Mouse (Mus musculus): ENCODE measurements at regions not wholly inside any gene's neighbourhood (a gene's known extent, or its start where the extent isn't known, plus 50 kb on each side); places are given as distances from the start of the nearest gene placed in this dataset.

DNA sequence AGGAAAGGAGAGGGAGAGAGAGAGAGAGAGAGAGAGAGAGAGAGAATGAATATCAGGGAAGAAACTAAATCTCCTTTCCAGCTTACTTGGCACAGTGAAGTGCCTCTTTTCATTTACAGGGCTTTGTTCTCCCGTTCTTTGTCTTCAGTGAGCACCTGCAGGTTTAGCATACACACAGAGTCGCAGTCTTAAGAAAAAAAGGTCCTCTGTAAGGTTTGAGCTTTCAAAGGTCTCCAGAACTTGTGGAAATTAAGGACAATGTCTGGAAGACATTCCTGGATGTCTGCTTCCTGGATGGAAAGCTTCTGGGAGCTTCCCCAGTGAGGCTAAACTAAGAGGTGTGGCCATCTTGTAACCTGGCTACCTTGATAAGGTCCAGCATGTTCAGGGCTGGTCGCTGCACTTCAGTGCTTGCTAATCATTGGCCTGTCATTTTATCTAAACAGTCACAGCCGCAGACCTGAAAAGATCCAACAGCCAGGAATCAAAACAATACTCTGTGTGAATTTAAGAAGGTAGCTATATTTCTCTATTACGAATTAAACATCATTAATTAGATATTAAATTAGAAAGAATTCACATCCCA, 113.1 kb upstream of the Ralgapa2 start:
- DNase-seq = no peak

DNA sequence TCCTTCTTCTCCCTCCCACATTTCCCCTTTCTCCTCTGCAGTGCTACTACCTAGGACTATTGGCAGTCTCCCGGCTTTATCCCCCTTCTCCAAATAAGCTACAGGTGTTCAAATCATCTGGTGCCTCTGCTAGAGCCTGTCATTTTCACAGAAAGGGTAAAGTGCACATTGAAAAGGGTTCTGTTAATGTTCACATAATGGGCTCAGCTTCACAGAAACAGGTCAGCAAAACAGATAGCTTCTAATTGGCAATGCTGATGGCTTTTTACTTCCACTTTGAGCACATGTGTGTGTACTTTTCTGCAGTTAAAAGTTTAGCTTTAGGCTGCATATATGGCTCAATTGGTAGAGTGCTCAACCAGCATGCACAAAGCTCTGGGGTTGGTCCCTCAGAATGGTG, 114.4 kb upstream of the Ralgapa2 start:
- no peak for DNase-seq

DNA sequence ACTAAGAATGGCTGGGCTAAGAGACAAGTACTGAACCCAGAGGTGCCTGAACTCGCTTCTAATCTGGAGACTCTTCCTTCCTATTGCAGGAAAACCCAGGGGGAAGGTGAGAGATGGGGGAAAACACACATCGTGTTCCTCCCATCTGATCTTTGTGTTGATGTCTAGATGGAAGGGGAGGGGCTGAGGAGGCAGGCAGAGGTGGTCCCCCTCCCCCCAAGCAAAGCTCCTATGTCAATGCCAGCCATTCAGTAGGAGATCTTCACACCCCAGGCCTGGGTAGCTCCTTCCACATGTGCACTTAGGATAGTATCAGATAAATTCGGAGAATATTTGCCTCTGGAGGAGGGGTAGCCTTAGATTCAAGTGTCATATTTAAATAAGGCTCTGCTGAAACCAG, 118.0 kb upstream of the Ralgapa2 start:
- no peak for DNase-seq

DNA sequence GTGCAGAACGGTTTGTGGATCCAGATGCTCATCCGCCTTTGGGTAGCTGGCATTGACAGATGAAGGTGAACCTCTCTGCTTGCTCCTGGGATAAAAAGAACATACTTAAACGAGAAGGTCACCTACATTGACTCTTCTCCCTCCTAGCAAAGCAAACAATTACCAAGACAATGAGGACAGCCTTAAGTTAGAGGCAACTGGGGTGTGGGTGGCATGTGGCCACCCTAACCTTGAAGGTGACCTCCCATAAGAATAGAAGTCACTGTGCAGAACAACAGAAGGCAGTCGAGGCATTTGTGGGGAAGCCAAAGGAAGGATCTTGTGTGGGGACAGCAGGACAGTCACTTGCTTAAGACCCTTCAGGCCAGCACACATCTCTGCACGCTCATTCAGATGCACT, 119.0 kb upstream of the Ralgapa2 start:
- DNase-seq = no peak

DNA sequence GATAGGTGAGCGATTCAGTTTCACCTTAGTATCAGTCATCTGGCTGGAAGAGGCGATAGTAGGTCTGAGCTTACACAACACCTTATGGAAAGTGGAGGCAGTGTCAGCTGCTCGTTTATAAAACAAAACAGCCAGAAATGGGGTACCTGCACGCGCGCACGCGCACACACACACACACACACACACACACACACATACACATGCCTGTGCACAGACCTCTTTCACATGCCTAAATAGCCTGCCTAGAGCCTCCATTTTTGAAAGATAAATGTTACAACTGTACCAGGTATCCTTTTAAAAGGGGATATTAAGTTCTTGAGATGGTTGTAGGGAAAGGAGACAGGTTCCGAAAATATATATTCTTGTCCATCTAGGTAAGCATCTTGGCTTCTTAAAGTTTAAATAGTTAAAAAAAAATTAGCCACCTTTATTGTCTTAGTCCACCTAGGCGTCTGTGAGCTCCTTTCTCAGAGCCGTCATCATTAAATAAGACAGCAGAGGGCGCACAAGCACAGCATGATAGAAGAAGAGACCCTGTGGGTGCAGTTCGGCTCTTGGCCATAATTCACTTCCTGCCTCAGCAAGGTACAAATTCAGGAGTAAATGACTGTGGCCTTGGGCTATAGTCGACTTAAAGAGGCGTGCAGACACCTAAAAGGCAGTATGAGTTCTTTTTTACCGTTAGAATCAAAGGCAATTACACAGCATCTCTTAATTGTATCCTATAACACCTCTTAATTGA, 121.4 kb upstream of the Ralgapa2 start:
- DNase-seq = peak; percentile 47

DNA sequence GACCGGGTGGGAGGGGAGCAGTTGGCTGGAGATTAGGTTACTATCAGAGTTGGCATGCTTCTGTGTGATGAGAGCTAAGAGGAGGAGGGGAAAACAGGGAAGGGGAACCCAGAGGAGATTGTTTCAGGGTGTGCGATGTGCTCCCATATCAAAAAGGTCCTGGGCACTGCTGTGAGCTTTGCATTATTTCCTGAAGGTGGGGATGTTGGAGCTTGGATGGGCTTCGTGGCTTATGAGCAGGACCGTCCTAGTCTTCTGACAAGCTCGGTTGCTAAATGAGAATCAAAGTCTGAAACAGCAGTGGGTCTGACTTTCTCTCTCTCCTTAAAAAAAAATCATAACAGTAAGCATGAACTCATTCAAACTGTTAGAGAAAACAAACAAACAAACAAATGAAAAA, 125.4 kb upstream of the Ralgapa2 start:
- DNase-seq = no peak

DNA sequence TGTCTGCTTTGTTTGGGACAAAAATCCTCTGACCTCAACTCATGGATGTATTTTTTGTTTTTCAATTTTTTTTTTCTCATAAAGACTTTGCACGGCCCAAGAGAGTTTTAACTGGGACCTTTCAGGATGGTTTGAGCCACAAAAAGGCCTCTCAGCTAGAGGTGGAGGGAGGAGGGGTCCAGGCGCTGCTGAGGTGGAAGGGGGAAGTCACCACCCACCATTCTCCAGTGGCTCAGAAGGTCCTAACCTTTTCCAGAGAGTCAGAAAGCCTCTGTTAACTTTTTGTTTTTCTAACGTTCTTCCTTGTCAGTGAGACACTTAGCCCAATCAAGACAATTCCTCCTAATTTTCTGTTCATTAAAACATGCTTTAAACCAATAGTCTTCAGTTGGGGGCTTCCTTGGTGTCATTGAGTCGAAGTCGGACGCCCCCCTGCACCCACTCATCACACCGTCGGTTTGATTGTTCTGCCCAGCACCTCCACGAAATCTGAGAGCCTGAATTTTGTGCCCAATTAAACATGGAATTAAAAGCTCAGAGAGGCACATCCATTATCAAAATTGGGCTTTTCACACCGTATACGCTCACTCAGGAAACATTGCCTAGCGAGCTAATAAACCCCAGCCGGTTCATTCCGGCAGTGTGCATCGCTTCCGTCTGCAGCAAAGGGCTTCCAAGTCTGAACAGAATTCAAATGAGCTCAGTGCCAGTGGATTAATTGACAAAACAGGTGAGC, 134.3 kb upstream of the Ralgapa2 start:
- no peak for DNase-seq

DNA sequence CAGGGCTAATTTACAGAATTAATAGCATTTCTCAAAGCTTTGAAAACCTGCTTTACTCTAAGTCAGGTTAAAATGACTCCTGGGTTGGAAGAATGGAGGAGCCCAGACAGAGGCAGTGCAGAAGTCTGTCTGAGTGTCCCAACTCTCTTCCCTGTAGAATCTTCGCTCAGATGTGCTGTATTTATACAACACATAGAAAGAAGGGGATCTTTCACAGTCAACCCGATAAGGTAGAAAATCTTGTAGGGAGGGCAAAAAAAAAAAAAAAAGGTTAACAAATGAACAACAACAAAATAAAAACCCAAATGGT, 134.8 kb upstream of the Ralgapa2 start:
- no peak for DNase-seq

DNA sequence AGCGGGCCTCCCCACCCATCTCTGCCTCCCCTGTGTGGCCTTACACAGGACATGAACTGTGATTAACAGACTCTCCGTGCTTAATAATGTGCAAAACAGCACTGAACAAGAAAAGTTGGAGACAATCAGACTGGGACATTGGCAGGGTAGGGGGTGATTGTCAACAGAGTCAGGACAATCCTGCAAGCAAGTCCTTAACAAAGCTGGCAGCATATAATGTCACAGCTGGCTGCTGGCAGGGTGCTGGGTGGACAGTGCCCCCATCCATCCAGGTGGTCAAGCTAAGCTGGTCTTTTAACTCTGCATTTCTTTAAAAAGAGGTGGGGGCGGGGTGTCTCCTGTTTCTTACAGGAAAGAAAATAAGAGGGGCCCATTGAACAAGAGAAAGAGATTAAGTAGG, 149.2 kb upstream of the Ralgapa2 start:
- DNase-seq = no peak

DNA sequence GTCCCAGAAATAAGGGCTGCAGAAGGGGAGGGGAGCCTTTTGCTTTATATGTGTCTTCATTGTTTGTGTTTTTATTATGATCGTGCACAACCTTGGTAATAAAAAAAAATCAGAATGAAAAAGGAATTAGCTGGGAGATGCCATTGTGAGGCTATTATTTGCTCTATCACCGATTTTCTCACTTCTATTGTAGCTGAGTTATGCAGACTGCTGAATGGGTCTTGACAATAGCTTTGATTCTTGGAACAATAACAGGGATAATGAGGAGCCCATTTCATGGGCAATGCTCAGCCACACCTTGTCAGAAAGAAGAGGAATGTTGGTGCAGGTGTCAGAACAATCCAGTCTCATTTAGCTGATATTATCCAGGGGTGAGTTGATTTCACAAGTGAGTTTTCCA, 160.6 kb upstream of the Ralgapa2 start:
- no peak for DNase-seq

DNA sequence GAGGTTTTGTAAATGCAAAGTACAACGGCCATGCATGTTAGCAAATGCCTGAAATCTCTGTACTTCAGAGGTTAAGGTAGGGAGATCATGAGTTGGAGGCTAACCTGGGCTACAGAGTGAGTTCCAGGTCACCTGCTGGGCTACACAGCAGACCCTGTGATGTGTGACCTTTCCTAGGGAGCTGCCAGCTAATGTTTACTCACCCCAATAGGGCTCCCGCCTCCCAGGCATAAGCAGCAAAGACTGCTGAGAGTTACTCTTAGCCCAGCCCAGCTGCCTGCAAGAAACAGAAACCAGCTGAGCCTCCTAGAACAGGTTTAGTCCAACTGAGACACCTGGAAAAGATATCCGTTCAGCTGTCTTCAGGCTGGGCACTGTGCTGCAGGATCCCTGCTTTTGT, 169.8 kb upstream of the Ralgapa2 start:
- no peak for DNase-seq

DNA sequence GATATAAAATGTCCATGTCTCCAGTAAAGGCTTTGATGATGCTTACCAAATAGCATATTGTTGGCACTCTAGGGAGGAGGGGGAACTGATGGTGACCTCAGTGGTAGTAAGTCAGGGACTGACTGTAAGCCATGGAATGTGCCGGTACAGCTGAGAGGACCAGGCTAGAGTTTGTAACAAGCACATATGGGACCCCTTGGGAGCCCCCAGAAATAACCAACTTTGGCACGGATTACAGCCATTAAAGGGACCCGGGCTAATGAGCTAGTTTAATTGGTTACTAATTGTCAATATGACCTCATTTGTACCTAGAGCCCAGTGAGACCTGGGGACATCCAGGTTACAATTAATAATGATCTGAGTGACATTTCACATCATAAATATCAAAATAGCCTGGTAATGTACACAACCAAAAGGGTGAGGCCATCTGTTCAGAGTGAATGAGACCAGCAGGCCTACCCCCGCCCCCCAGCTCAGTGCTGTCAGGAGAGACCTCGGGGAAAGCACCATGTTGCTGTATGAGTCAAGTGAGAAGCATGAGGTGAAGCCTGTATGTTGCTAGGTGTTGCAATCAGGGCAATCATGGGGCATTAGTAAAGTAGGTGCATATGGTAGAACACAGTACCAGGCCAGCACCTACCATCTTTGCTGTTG, 169.7 kb upstream of the Kiz start:
- peak; percentile 3 for DNase-seq

DNA sequence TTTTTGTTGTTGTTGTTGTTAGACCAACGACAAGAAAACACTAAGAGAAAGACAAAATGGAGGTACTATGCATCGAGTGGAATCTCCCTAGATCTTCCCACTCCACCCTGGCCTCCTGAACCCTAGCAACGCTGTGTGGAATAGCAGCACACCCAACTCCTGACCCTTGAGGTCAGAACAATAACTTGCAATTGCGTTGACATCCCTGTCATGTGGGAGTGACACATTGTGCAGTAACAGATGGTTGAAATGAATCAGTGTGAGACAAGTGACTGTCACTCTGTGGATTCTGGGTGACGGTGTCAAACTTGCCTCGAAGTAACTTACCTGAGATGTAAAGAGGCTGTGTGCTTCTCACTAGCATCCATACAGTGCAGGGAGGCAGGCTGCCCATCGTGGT, 167.1 kb upstream of the Kiz start:
- no peak for DNase-seq

DNA sequence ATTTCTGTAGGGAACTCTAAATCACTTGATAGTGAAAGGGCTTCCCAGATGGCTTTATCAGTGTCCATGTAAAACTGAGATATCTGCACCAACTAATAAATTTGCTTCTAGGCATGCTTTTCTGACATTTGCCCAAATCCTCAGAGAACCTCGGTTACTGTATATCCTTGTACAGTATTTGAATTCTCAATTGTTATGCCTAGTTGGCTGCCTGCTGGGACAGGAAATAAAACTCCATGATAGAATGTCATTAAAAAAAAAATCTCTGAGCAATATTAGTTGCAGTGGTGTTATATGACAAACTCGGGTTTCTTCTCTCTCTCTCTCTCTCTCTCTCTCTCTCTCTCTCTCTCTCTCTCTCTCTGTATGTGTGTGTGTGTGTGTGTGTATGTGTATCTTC, 162.2 kb upstream of the Kiz start:
- DNase-seq = no peak

DNA sequence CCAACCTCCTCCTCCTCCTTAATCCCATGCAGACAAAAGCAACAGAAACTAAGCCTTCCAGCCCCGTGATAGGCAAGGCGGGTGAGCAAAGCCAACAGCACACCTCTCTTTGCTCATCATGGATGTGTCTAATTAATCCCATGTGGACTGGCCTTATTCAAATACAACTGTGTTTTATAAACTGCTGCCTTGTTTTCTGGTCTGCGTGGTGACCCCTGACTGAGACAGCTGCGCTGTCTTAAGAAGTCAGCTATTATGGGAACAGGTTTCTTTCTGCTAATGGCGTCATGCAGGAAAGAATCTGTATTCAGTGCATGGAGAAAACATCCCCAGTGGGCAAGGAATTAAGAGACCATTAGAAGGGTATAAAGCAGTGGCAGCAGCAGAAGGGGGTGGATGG, 161.6 kb upstream of the Kiz start:
- no peak for DNase-seq

DNA sequence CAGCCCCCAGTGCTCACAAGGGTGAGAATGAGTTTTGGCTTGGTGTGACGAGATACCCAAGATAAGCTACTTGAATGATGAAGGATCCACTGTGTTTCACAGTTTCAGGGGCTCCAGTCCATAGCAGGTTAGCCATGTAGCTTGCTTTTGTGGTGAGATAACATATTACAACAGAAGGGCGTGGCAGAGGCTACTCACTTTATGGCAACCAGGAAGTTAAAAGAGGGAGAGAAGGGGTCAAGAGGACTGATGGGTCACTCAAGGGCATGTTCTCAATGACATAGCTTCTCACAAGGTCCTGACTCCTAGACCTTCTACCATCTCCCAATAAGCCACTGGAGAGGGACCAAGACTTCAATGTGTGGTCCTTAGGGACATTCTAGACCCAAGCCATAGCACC, 159.4 kb upstream of the Kiz start:
- no peak for DNase-seq

DNA sequence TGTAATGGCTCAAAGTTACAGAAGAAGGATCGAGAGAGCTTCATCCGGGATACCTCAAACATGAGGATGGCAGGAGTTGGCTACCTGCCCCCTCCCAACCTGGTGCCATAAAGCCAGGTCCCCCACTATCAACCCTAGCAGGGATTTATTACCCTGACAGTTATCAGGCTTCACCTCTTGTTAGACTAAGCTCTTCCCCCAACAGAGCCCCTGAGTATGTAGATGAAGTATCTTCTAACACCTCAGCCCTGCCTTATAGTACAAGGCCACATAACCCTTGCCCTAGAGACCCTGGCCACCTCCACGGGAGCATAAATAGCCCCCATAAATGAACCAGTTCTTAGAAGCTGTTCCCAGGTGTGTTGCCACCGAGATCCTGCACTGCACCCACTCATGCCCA, 158.9 kb upstream of the Kiz start:
- DNase-seq = no peak

DNA sequence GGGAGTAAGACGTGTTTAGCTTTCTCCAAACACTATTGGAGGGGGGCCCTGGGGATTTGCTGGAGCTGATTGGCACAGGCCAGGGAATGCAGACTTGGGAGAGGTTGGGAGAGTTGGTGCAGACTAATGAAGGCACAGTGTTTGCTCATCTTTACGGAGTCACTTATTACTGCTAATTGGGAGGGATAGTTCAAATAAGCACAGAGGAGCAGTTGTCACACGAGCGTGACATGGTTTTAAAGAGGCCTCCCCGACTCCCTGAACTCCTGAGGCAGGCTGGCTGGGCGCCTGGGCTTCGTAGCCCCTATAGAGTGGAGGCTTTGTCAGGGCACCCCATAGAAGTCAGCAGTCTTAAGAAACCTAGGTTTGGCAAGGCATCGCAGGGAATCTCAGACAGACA, 145.0 kb upstream of the Kiz start:
- peak; percentile 33 for DNase-seq

DNA sequence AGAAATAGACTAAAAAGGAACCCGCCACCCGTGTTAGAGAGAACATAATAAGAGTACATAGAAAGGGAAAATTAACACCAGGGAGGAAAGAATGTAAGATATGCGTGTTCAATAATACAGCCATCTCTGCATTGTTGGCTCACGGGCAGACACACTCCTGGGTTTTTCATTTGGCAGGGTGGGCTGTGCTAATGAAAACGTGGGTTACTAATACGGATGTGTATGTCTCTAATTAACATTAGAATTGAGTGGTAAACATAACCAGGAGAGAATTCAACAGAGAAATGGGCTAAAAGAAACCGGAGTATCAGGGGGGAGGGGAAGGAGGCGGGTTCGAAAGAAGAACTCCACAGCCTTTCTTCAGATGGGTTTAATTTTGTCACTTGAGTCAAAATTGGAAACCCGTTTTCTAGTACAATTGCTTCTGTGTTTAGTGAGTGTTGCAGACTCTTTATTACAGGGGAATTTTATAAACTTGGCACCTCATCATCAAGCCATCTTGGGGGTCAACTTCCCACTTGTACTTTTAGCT, 134.4 kb upstream of the Kiz start:
- no peak for DNase-seq

DNA sequence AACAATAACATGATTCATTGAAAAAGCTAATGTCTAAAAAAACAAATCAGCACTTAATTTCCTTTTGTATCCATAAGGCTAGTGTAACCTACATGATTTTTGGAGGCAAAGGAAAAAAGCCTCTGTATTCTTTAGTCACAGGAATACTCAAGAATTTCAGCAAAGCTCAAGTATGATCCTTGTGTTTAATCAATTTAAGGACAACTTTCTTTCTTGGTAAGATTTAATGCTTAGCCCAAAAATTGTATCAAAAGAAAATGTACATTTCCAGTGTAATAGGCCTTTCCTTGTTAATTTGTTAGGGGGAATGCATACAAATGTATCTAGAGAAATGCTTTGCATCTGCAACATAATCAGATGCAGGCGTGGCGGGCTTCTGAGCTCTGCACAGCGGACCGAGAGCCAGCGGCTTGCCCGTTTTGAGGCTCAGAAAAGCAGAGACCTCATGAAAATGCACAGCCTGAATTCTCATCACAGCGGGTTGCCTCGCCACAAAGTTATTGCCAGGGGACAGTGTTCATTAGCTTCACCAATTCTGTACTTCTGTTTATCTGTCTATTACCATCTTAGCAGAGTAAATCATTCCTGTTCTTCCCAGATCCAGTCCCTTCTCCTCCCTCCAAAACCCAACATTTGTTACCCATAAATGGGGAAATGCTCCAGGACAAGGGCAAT, 133.2 kb upstream of the Kiz start:
- DNase-seq = no peak

DNA sequence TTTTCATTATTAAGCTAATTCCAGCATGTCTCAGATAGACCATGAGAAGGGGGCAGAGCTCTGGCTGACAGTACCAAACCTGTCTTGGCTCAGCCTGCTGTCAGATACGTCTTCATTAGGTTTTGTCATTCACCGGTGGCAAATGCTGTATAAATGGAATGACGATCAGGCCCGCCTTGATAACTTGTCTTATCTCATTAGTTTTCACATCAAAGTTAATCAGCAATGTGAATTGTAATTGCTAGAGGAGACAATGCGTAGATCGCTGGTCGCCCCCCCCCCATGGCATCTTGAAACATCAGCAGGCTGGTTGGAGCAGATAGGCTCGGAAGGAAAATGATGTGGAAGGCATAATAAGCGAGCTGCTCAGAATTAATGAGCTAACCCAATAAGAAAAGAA, 132.5 kb upstream of the Kiz start:
- DNase-seq = no peak

DNA sequence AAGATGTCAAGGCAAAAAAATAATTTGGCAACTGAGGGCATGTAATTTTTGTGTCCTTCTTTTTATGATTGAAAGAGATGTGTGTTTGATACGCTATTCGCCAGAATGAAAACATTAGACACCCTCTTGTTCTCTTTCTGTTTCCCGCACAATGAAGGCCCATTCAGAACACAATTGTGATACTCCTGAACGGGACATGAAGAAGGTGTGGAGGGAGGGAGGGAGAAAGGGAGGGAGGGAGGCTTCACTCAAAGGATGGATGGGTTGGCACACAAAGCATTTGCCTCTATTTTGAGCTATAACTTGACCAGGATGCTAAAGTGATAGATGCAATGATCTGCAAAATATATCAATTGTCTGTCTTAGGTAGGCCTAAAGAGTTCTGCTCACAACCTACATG, 132.0 kb upstream of the Kiz start:
- DNase-seq = no peak

DNA sequence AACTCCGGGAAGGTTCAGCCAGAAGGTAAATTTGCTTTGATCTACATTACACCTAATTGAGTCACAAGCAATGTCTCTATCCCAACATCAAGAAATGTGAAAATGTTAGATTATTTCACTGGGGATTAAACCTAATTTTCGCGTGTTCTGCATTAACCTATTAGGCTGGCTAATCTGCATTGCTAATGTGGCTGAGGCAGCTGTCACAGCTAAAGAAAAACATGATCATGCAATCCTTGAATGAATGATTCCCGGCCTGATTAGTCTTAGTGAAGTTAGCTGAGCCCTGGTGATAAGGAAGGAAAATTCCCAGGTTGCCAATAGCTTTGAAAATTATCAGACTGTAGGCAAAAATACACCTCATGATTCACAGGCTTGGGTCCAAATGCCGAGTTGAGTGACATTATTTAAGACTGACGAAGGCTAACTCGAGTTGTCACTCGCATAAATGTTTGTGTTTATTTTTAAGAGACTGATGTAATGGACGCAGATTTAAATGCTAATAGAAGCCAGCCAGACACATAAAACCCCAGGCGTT, 131.5 kb upstream of the Kiz start:
- no peak for DNase-seq
